Mouse (Mus musculus): ENCODE data around the gene Cwc27. TPM values are rescaled to one million over a fixed set of nuclear protein-coding genes. Genes with fewer than 3 reads are reported as not detected.

Cwc27 gene
- total RNA-seq, 2 experiments from 2014 or later, result 23.1 to 25.5 TPM

- DNase-seq, result no peak
Measured at GRCm38 (mm10) chr13:104640694-104641454, 176.1 kb downstream of the Cwc27 start.

- DNase-seq, result no peak
Measured at GRCm38 (mm10) chr13:104638988-104639387, 178.0 kb downstream of the Cwc27 start.

GRCm38 (mm10) chr13:104635965-104636462, 180.9 kb downstream of the Cwc27 start:
- no peak for DNase-seq

- DNase-seq, result no peak
Measured at GRCm38 (mm10) chr13:104634708-104635107, 182.2 kb downstream of the Cwc27 start.

GRCm38 (mm10) chr13:104632427-104633167, 184.3 kb downstream of the Cwc27 start:
- peak; percentile 46 for DNase-seq

GRCm38 (mm10) chr13:104631621-104632205, 185.2 kb downstream of the Cwc27 start:
- no peak for DNase-seq

GRCm38 (mm10) chr13:104630808-104631207, 186.1 kb downstream of the Cwc27 start:
- peak; percentile 63 for DNase-seq

- no peak for DNase-seq
Measured at GRCm38 (mm10) chr13:104629621-104630020, 187.3 kb downstream of the Cwc27 start.

GRCm38 (mm10) chr13:104628019-104628418, 188.9 kb downstream of the Cwc27 start:
- DNase-seq, result no peak

GRCm38 (mm10) chr13:104627169-104627909, 189.6 kb downstream of the Cwc27 start:
- DNase-seq, result no peak

GRCm38 (mm10) chr13:104623130-104623891, 193.6 kb downstream of the Cwc27 start:
- no peak for DNase-seq

GRCm38 (mm10) chr13:104622102-104622743, 194.7 kb downstream of the Cwc27 start:
- no peak for DNase-seq

- DNase-seq, result no peak
Measured at GRCm38 (mm10) chr13:104620423-104620822, 196.5 kb downstream of the Cwc27 start.

GRCm38 (mm10) chr13:104619503-104620288, 197.2 kb downstream of the Cwc27 start:
- no peak for DNase-seq

- DNase-seq, result no peak
Measured at GRCm38 (mm10) chr13:104617201-104617600, 199.7 kb downstream of the Cwc27 start.

GRCm38 (mm10) chr13:104615999-104616810, 200.7 kb downstream of the Cwc27 start:
- no peak for DNase-seq

GRCm38 (mm10) chr13:104615111-104615510, 201.8 kb downstream of the Cwc27 start:
- DNase-seq, result no peak

GRCm38 (mm10) chr13:104611296-104611695, 205.6 kb downstream of the Cwc27 start:
- DNase-seq, result no peak
